Mouse (Mus musculus): ENCODE data around the gene Cdk17. TPM values are rescaled to one million over a fixed set of nuclear protein-coding genes. Genes with fewer than 3 reads are reported as not detected.

Cdk17 gene
- polyA plus RNA-seq, 1 experiment, result 25.8 TPM

DNA sequence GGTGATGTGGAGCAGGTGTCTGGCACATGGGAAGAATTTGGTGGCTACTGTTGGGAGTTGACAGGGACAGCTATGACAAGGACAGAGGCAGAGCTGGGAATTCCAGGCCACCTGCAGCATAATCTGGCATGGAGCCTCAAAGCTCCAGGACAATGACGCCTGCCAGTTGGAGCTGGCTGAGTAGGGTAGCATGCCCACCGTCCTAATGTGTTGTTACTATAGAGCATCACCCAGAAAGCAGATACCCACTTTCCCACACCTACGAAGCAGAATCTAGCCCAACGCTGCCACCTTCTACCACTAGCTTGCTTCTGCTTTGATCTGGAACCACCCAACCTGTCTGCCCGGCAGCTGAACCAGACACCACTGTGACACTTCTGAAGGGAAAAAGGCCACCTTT is 103.3 kb downstream of the Cdk17 start:
- TF ChIP-seq CTCF (IDR thresholded peaks at IDR 0.05; ENCODE audit: low read depth, low read length) (no peak), POLR2A (IDR thresholded peaks at IDR 0.05; ENCODE audit: borderline replicate concordance, low read depth, low read length) (no peak)
- H3K4me3 ChIP-seq (ENCODE audit: insufficient read depth, low read length), result no peak overlapping the region
- H3K4me1 ChIP-seq (ENCODE audit: control insufficient read depth, insufficient read depth, low read length), result peaks cover 81% of the 10 kb centered on the region
- no peak overlapping the region for H3K27ac ChIP-seq (ENCODE audit: insufficient read depth, low read depth, low read length)

GRCm38 (mm10) chr10:93265833-93266232 is 105.2 kb downstream of the Cdk17 start:
- TF ChIP-seq CTCF (IDR thresholded peaks at IDR 0.05; ENCODE audit: low read depth, low read length) (no peak), POLR2A (IDR thresholded peaks at IDR 0.05; ENCODE audit: borderline replicate concordance, low read depth, low read length) (no peak)
- Histone ChIP-seq H3K27ac (ENCODE audit: insufficient read depth, low read depth, low read length) (peak overlapping the region; percentile 96), H3K4me3 (ENCODE audit: insufficient read depth, low read length) (no peak overlapping the region), H3K4me1 (ENCODE audit: control insufficient read depth, insufficient read depth, low read length) (peaks cover 86% of the 10 kb centered on the region)

- no peak overlapping the region for H3K4me3 ChIP-seq (ENCODE audit: insufficient read depth, low read length)
- peaks cover 90% of the 10 kb centered on the region for H3K4me1 ChIP-seq (ENCODE audit: control insufficient read depth, insufficient read depth, low read length)
- peak overlapping the region; percentile 96 for H3K27ac ChIP-seq (ENCODE audit: insufficient read depth, low read depth, low read length)
- TF ChIP-seq CTCF (IDR thresholded peaks at IDR 0.05; ENCODE audit: low read depth, low read length) (no peak), POLR2A (IDR thresholded peaks at IDR 0.05; ENCODE audit: borderline replicate concordance, low read depth, low read length) (no peak)
Measured at GRCm38 (mm10) chr10:93266521-93266920, 105.8 kb downstream of the Cdk17 start.

DNA sequence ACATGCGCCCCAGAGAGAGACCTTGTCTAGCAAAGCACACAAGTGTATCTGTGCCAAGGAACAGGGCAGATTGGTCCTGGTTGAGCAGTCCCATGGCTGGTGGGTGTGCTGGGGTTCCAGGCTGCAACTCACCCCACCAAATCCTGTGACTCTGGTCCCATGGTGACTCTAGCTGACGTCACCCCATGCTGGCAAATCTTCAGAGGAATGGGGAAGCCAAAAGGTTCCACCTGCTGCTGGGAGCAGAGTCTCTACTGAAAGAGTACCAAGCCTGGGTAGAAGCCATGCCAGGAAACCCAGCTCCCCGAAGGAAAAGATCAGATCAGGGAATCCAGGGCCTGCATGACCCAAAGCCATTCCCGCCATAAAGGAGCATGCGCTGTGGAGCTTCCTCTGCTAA is 106.8 kb downstream of the Cdk17 start:
- H3K27ac ChIP-seq (ENCODE audit: insufficient read depth, low read depth, low read length), result peak overlapping the region; percentile 96
- H3K4me1 ChIP-seq (ENCODE audit: control insufficient read depth, insufficient read depth, low read length), result peaks cover 90% of the 10 kb centered on the region
- H3K4me3 ChIP-seq (ENCODE audit: insufficient read depth, low read length), result no peak overlapping the region
- TF ChIP-seq POLR2A (IDR thresholded peaks at IDR 0.05; ENCODE audit: borderline replicate concordance, low read depth, low read length), result no peak
- TF ChIP-seq CTCF (IDR thresholded peaks at IDR 0.05; ENCODE audit: low read depth, low read length), result no peak

DNA sequence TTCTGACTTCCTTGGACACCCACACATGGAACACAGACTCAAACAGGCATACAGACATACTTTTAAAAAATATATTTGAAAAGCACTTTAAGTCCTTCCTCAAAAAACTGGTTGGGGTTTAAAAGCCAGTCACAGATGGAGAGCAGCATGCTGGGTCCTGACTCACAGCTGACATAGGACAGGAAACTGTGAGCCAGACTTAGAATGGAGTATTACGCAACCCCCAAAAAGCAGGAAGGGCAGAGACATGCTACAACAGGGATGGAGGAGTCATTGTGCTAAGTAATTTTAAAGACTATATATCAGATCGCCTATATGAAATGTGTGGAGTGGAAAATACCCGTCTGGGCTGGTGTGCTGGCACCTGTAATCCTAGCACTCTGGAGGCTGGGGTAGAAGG is 107.7 kb downstream of the Cdk17 start:
- TF ChIP-seq CTCF (IDR thresholded peaks at IDR 0.05; ENCODE audit: low read depth, low read length) (no peak), POLR2A (IDR thresholded peaks at IDR 0.05; ENCODE audit: borderline replicate concordance, low read depth, low read length) (no peak)
- peak overlapping the region; percentile 96 for H3K27ac ChIP-seq (ENCODE audit: insufficient read depth, low read depth, low read length)
- peak overlapping the region; percentile 28; the same call in 1 of the 2 replicates for H3K4me3 ChIP-seq (ENCODE audit: insufficient read depth, low read length)
- H3K4me1 ChIP-seq (ENCODE audit: control insufficient read depth, insufficient read depth, low read length), result peaks cover 90% of the 10 kb centered on the region

DNA sequence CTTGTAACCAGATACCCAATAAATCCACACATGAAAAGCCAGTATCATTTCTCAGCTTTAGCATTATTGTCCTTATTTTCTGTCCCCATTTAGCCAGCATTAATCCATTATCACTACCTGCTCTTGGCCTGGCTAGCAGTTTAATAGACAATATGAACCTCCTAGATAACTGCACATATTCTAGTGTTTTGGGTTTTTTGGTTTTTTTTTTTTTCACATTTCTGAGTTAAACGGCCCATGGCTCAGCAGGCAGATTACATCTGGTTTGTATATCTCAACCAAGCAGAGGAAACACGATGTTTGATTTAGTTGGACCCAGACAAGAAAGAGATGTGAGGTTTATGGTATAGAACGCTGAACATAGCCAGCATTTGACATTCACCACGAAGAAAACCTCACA is 109.1 kb downstream of the Cdk17 start:
- TF ChIP-seq POLR2A (IDR thresholded peaks at IDR 0.05; ENCODE audit: borderline replicate concordance, low read depth, low read length) (no peak), CTCF (IDR thresholded peaks at IDR 0.05; ENCODE audit: low read depth, low read length) (no peak)
- Histone ChIP-seq H3K27ac (ENCODE audit: insufficient read depth, low read depth, low read length) (no peak overlapping the region), H3K4me1 (ENCODE audit: control insufficient read depth, insufficient read depth, low read length) (peaks cover 89% of the 10 kb centered on the region)

GRCm38 (mm10) chr10:93270889-93271460 is 110.3 kb downstream of the Cdk17 start:
- H3K4me3 ChIP-seq (ENCODE audit: insufficient read depth, low read length), result no peak overlapping the region
- H3K27ac ChIP-seq (ENCODE audit: insufficient read depth, low read depth, low read length), result no peak overlapping the region
- TF ChIP-seq CTCF (IDR thresholded peaks at IDR 0.05; ENCODE audit: low read depth, low read length) (no peak), POLR2A (IDR thresholded peaks at IDR 0.05; ENCODE audit: borderline replicate concordance, low read depth, low read length) (no peak)
- H3K4me1 ChIP-seq (ENCODE audit: control insufficient read depth, insufficient read depth, low read length), result peaks cover 79% of the 10 kb centered on the region

More for the DNA sequence above, 109.1 kb downstream of the Cdk17 start:
- H3K4me3 ChIP-seq (ENCODE audit: insufficient read depth, low read length), result no peak overlapping the region

DNA sequence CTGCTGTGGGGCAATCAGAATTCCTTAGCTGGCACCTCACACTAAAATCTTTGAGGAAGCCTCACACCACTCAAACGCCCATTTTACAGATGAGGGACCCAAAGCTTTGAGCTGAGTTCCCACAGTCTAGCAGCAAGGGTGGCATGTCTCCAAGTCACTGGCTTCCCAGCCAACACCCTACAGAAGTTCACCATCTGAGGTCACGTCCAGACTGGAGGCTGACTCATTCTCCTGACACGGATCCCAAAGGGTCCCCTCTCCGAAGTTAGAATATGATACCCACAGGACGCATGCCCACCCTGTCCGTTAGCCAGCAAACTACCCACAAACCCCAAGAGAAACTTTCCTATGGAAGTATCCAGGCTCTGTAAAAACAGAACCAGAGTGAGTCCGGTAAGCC is 111.2 kb downstream of the Cdk17 start:
- TF ChIP-seq CTCF (IDR thresholded peaks at IDR 0.05; ENCODE audit: low read depth, low read length) (no peak), POLR2A (IDR thresholded peaks at IDR 0.05; ENCODE audit: borderline replicate concordance, low read depth, low read length) (no peak)
- Histone ChIP-seq H3K4me3 (ENCODE audit: insufficient read depth, low read length) (no peak overlapping the region), H3K4me1 (ENCODE audit: control insufficient read depth, insufficient read depth, low read length) (peaks cover 70% of the 10 kb centered on the region), H3K27ac (ENCODE audit: insufficient read depth, low read depth, low read length) (no peak overlapping the region)

- Histone ChIP-seq H3K4me1 (ENCODE audit: control insufficient read depth, insufficient read depth, low read length) (peaks cover 59% of the 10 kb centered on the region), H3K4me3 (ENCODE audit: insufficient read depth, low read length) (no peak overlapping the region), H3K27ac (ENCODE audit: insufficient read depth, low read depth, low read length) (peak overlapping the region; percentile 38)
- TF ChIP-seq POLR2A (IDR thresholded peaks at IDR 0.05; ENCODE audit: borderline replicate concordance, low read depth, low read length) (no peak), CTCF (IDR thresholded peaks at IDR 0.05; ENCODE audit: low read depth, low read length) (0 out of 2 replicates have a peak, but pooled peaks have one; percentile 10)
Measured at GRCm38 (mm10) chr10:93272986-93273982, 112.6 kb downstream of the Cdk17 start.

DNA sequence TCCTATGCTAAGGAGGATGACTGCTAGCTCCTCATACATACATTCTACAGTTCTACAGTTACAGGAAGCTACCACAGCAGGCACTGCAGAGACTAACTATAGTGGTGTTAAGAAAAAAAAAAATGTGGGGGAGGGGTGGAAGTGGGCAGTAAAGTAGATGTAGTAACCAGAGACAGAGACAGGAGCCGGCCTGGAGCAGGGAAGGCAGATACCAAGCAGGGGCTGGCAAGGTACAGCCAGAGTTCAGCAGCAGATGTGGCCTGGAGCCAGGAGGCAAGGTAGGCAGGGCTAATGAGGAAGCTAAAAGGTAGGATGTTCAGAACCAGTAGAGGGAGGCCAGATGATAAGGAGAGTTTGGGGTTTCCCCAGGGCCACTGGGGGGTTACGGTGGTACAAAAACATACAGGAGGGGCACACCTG is 113.6 kb downstream of the Cdk17 start:
- Histone ChIP-seq H3K4me1 (ENCODE audit: control insufficient read depth, insufficient read depth, low read length) (peaks cover 52% of the 10 kb centered on the region), H3K4me3 (ENCODE audit: insufficient read depth, low read length) (no peak overlapping the region), H3K27ac (ENCODE audit: insufficient read depth, low read depth, low read length) (no peak overlapping the region)
- TF ChIP-seq CTCF (IDR thresholded peaks at IDR 0.05; ENCODE audit: low read depth, low read length), result no peak
- TF ChIP-seq POLR2A (IDR thresholded peaks at IDR 0.05; ENCODE audit: borderline replicate concordance, low read depth, low read length), result no peak

Measured in bone marrow macrophage, adult 2 months (primary cell).